Mouse (Mus musculus): ENCODE data around the gene Zcchc3.

The Zcchc3 gene

DNA sequence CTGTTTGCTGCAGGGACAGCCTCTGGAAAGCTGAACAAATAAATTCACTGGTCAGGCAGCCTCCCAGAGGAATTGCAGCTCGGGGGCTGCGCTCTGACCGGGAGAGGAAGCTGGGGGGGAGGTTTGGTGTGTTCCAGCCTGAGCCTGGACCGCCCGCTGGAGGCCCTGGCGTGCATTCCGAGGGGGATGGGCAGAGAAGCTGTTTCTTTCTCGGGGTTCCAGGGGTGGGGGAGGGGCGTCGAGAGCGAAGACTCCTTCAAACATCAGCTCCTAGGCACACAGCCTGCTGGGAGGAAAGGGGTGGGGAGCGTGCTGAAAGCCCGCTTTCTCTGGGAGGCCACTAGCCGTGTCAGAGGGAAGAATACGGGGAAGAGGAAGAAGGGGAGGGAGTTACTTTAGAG, 3.9 kb downstream of the Zcchc3 start:
- DNase-seq (ENCODE audit: low read depth, low spot score): peak; percentile 96

DNA sequence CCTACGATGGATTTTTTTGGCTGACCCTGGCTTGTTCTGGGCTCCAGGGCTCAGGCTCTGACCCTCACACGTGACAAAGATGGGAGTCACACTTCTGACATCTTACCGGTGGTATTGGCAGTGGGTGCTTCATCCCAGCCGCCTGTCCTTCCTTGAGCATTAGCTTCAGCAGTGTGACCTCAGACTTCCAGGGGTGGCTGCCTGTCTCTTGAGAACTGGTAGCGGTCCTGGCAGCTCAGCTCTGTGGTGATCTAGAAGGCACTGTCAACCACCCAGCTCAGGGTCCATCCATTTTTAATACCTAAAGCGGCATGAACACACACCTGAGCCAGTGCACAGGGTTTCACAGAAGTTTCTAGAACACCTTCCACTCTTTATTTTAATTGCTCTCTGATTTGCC, 5.0 kb downstream of the Zcchc3 start:
- no peak for DNase-seq (ENCODE audit: low read depth, low spot score)

DNA sequence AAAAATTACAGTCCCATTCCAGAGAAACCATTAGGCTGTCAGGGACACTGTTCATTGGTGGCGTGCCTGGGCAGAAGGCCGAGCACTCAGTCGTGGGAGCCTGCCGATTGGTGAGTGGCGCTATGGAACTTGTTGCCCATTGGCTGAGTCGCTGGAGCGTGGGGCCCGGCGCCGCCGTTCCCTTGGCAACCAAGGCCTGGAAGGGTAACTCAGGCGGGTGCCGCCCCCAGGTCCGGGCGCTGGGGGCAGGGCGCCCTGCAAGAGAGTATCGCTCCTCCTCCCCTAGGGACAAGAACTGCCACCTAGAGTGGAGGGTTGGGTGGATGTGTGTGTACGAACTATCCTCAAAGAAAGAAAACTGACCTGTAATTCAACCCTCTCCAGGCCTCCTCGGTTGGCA, 8.7 kb downstream of the Zcchc3 start:
- peak; percentile 97 for DNase-seq (ENCODE audit: low read depth, low spot score)

DNA sequence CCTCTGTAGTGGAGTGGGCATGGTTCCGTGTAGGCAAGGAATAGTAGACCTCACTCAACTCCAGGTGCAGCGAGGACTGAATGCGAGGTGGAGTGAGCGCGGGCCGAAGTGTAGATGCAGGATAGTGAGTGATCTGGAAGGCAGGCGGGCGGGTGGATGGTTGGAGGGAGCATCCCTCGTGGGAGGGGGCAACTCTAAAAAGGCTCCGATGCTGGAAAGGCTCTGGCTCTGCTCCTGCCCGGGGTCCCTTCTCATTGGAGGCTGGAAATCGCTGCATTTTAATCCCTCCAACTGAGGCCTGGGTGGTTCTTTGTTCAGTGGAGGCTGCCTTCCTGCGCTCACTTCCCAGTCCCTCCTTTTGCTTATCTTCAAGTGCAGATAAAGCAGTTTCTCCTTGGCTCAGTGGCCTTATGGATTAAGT, 15.7 kb downstream of the Zcchc3 start:
- no peak for DNase-seq (ENCODE audit: low read depth, low spot score)

DNA sequence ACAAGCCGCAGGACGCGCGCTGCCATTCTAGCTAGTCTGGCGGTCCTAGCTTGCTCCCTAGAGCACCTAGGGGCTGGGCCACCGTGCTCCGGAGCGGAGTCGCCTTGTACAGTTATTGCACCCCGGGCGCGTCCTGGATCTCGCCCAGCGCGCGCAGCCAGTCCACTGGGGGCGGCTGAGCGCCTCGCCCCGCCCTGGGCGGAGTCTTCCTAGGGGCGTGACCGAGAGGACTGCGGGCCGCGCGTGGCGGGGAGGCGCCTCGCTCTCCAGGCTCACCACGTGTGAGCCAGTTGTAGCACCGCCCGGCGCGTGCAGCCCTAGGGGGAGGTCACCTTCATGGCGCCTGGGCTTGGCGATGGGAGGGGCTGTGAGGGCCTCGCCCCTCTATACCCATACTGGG, 16.1 kb downstream of the Zcchc3 start:
- DNase-seq (ENCODE audit: low read depth, low spot score): peak; percentile 97

DNA sequence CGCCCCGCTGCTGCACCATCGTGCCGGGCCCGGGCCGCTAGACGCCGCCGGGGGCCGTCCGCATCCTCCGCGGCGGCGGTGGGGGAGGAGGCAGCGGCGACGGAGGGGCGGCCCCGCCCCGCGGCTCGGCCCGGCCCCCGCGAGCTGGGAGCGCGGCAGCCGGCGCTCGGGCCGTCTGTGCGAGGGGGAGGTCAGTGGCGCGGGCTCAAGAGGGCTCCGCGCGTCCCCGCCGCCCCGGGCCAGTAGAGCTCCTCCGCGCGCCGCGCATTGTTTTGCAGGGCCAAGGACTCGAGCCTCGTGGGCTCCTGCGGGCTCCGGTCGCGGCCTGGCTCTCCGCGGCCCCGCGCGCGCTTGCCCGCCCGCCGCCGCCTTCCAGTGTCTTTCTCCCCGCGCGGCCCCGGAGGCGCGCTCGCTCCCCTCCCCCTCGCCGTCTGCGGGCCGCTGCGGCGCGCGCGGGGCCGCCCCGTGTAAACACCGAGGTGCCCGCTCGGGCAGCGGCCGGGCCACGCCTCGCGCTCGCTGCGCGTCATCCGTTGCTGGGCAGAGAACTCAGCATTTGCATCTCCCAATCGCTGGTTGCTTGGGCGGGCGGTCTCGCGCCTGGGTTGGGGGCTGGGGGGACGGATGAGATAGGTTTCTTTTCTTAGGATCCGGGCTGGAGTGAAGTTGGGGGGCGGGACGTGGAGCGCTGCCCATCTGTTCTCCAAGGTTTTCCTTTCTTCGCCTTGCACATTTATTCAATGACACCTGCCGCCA, 17.0 kb downstream of the Zcchc3 start, which contains the start of gene Sox12:
Sox12 (minus strand) TSS at position 384 of the 756 bp plus-strand sequence.
- DNase-seq (ENCODE audit: low read depth, low spot score): peak; percentile 94

DNA sequence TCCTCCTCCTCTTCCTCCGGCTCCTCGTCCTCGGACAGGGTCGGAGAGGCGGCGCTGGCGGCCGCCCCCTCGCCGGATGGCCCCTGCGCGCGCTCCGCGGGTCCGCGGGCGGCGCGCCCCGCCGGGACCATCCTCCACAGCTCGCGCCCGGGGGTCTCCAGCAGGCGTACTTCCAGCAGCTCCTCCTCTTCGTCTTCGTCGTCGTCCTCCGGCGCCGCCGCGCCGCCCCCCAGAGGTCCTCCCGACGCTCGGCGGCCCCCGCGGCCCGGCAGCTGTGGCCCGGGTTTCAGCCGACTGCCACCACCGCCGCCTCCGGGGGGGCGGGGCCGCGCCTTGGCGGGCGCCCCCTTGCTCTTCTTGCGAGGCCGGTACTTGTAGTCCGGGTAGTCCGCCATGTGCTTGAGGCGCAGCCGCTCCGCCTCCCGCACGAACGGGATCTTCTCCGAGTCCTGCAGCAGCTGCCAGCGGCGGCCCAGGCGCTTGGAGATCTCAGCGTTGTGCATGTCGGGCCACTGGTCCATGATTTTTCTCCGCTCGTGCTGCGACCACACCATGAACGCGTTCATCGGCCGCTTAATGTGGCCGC, 17.7 kb downstream of the Zcchc3 start:
- peak; percentile 55 for DNase-seq (ENCODE audit: low read depth, low spot score)

DNA sequence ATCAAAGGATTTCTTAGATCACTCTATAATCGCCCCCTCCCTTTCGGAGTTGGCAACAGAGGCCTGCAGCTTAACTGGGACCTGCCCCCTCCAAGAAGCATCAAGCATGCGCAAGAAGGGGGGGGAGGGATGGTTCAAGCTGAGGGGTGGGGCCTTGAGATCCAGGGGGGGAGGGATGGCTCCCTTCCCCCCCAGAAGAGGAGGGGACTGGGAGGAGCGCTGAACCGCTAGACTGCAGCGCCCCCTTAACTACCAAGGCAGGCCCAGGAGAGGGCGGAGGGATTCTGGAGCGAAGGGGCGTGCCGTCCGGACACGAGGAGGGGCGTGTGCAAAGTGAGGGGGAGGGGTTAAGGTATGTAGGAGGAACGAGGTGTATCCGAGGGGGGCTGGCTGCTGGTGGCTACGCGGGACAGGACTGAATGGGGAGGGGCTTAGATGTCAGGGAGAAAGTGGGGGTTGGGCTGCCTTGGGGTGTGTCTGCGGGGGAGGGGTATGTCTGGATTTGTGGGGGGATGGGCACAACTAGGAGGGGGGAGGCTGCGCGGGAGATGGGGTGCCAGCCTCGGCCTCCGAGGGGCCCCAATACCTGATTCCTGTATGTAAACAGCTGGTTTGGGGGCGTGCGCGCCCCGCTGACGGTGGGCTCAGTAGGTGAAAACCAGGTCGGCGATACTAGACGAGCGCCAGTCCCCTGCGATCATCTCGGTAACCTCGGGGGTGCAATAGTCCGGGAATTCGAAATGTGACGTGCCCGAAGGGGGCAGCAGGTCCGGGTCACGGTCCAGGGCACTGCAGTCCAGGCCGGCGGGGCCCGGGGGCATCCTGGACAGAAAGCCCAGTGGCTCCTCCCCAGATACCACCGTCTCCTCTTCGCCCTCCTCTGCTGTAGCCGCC, 18.5 kb downstream of the Zcchc3 start:
- DNase-seq (ENCODE audit: low read depth, low spot score): peak; percentile 99

DNA sequence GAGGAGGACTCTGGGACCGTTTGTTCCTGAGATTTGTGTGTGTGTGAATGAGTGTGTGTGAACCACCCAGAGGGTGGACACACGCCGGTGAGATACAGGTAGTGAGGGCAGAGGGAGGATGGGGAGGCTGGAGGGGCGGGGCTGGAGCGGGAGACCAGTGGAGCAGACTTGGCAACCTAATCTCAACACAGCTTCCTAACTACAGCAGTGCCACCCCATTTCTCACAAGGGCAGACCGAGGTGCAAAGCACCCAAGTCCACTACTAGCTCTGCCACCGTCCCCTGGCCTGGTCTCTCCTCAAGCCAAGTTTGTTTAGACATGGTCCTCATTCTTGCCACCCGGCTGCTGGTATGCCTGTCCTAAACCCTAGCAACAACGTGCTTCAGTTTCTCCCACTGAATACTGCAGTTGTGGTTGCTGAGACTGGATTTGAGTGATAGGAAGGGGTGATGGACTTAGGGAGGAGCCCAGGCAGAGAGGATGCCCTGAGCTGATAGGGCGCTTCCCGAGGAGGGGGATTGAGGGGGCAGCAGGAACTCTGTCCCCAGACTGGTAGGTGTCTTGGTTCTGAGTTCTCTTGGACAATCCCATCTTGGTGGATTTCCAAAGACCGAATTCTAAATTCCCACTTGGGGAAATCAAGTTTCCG, 19.4 kb downstream of the Zcchc3 start:
- DNase-seq (ENCODE audit: low read depth, low spot score): no peak

DNA sequence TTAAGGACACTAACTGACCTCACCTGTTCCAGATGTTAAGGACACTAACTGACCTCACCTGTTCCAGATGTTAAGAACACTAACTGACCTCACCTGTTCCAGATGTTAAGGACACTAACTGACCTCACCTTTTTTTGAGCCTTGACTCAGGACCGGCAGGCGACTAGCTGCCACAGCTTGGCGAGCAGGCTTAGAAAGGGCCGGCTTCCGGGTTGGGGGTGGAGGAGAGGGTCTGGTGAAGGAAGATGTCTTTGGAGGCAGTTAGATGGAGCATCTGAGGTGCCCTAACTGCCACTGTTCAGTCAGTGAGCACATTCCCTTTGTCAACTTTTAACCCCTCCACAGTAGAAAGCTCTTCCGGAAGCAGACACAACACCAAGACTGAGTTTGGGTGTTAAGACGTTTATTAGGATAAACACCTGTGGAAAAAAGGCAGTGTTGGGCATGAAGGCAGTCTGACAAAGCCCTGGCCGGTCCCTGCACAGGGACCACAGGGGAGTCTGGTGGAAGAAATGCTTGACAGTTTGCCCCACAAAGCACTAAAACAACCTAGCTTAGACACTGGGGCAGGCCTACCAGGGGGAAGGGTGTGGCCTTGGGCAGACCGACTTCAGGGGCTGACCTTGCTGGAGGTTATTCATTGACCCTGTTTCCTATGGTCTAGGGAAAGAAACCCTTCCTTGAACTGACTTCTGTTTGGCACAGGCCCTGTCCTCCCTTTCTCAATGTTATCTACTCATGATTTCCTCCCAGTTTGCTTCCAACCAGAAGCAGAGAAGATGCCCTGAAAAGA, 21.4 kb downstream of the Zcchc3 start:
- DNase-seq (ENCODE audit: low read depth, low spot score): peak; percentile 58

DNA sequence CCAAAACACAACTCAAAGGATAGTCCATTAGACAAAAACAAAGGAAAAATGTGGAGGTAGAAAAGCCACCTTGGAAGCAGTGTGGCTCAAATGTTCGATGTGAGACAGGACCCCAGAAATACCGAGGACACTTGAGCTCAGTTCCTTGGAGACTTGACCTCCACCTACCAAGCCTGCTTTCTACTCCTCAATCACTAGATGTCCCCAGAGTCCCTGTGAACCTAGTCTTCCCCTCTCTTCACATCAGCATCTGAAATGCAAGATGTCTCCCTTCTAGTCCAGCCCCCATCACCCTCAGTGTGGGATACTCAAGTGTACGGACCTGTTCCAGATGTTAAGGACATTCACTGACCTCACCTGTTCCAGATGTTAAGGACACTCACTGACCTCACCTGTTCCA, 22.0 kb downstream of the Zcchc3 start:
- peak; percentile 87 for DNase-seq (ENCODE audit: low read depth, low spot score)

DNA sequence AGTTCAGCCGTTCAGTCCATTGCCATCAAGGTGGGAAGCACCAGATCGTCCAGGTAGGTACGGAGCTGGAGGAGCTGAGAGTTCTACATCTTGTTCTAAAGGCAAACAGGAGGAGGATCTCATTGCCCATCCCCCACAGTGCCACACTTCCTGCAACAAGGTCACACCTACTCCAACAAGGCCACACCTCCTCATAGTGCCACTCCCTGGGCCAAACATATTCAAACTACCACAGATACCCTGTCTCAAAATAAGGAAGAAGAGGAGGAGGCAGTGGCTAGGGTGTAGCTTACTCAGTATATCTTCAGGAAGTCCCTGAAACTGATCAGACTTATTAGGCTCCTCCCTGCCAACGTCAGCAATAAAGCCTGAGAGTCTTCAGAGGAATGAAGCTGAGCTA, 30.6 kb downstream of the Zcchc3 start:
- peak; percentile 66 for DNase-seq (ENCODE audit: low read depth, low spot score)

DNA sequence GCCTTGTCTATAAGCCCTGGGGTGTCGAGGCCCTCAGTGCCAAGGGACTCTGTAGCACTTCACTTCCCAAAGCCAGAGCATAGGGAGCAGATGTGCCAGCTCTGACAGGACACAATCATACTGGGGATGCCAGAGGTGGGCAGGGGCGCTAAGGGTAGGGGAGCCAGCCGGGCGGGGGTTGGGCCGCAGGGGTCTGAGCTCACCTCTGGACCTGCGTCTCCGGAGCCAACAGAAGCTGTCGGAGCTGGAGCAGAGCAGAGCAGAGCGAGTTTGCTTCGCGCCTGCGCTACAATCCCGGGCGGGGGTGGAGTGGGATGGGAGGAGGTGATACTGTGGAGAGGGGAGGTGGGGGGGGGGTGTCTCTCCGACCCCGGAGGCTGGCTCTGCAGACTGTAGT, 38.5 kb downstream of the Zcchc3 start, which contains the start of gene Nrsn2:
Nrsn2 (minus strand) TSS at position 294 of the 397 bp plus-strand sequence.
- DNase-seq (ENCODE audit: low read depth, low spot score): peak; percentile 59

DNA sequence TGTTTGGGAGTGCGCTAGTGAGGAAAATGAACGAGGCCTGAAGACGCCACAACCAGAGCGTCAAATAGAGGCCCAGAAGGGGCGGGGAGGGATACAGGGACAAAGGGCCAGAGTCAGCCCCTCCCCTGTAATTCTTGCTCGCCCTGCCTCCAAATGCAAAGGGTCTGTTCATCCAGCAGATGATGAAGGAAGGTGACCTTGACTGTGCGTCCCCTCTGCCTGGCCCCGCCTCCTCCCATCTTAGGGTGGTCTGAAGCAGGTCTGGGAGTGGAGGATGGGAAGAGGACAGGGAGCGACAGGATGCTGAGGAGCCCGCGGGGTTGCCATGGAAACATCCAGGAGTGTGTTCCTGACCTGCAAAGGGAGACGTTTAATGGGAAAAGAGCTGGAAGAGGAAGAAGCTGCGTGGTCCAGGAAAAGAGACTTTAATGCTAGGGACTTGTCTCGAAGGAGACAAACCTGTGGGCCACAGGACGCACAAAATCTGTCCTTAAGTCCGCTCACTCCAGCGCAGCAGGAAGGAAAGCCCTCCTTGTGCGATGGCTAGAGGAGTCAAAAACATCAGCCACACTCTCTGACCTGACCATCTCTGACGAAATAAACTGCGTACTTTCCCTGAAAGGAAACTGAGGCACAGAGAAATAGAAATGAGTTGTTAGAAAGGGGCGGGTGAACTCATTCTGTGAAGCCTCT, 39.0 kb downstream of the Zcchc3 start:
- peak; percentile 98 for DNase-seq (ENCODE audit: low read depth, low spot score)

DNA sequence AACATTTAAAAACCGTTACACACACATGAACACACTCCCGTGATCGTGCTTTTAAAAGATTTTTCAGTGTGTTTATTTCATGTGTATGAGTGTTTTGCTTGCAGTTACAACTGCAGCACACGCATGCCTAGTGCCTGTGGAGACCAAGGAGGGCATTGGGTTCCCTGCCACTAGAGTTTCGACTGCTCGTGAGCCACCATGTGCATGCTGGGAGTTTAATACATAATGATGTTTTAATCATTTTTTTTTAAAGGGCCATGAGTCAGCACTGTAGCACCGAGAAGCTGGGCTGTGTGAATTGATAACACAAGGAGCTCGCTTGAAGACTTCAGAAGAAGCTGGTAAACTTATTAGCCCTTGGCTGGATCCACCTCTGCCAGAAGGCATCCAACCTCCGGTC, 41.3 kb downstream of the Zcchc3 start:
- no peak for DNase-seq (ENCODE audit: low read depth, low spot score)

DNA sequence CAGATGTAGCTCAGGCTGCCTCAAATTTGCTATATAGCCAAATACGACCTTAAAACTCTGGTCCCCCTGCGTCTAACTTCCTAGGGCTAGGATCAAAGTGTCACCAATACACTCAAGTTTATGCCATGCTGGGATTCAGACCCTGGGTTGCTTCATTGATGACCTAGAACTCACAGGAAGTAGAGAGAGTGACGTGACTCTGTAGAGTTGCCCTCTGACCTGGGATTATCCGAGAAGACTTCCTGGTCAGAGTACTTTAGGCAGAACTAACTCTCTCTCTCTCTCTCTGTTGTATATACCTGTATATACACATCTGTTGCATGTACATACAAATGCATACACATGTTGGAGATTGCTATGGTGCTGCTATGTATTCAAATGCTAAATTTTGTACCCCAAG, 42.2 kb downstream of the Zcchc3 start:
- DNase-seq (ENCODE audit: low read depth, low spot score): no peak

DNA sequence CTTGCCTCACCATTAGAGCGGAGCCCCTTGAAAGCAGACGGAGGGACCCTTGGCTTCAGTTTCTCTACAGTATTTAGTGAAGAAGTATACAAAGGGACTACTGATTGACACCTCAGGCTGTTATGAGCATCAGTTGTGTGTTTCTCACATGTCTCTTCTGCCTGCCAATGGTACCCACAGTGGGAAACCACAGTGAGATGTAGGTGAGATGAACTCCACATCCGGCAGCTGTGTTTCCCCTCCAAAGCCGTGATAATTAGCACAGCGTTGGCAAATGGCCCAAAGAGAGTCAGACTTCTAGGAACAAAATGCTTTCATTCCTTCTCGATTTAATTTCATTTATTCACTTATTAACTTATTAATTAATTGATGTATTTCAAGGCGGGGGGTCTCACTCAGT, 42.7 kb downstream of the Zcchc3 start:
- DNase-seq (ENCODE audit: low read depth, low spot score): no peak

DNA sequence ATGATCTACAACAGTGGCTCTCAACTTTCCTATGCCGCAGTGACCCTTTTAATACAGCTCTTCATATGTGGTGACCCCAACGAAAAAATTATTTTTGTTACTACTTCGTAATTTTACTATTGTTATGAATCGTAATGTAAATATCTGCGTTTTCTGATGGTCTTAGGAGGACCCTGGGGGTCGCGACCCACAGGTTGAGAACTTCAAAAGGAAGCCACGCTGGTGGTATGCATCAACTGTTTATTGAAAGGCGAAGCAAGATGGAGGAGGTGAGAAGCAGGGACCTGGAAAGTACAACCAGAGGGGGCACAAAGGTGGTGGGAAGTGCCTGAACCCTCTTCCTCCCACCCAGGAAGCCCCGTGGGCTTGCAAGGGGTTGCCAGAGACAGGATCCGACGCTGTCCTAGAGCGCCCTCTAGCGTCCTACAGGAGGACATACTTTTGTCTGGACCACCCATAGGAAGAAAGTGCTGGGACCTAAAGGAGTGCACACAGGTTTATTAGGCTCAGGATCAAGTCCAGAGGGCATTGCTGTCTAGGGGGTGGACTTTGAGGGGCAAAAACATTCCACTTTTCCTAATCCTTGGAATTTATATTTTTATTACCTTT, 46.2 kb downstream of the Zcchc3 start:
- DNase-seq (ENCODE audit: low read depth, low spot score): peak; percentile 93

DNA sequence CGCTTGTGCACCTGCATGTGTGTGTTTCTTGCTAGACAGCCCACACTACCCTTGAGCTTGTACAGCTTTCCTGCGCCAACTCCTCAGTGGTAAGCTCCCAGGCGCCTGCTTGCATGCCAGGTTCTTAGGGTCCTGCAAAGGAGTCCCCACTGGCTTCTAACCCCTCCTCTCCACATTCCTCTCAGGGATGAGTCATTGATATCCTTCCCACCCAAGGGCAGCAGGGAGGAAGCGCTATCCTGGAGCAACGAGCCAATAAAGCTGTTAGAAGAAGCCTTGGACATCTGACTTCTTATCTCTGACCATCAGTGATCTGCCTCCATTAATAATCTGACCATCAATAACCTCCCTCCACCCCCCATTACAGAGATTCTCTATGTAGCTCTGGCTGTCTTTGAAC, 46.9 kb downstream of the Zcchc3 start:
- DNase-seq (ENCODE audit: low read depth, low spot score): no peak

Measured in ES-CJ7 (cell line).